Mouse (Mus musculus) large intestine, adult 2 months (tissue): Measurements from ENCODE around the gene Desi1. TPM values are rescaled to one million over a fixed set of nuclear protein-coding genes. Genes with fewer than 3 reads are reported as not detected.
A peak's percentile ranks its signal among the peaks of the same experiment; 100 is the strongest.

Experiments
- DNase-seq: peaks from one replicate; pipeline ENCODE4 v3.0.0-alpha.2; 2012; ENCODE audit warnings: low read depth, low spot score
- WGBS: fragments of 180-500 bp; shearing (Covaris S2); methylation state at CpG from one replicate; pipeline ENCODE4 v1.1.7; 2018; 5-methylcytosine and 5-hydroxymethylcytosine counted together
- polyA plus RNA-seq: library from polyadenylated mRNA; depleted of rRNA; stranded (reverse); fragments of >200 nt; gene quantifications from 2 replicates; pipeline ENCODE4 v1.2.3, GENCODE M21; 2012; rRNA removed

Gene Desi1
- 24.4 and 29.8 TPM in 2 replicates for polyA plus RNA-seq

DNA sequence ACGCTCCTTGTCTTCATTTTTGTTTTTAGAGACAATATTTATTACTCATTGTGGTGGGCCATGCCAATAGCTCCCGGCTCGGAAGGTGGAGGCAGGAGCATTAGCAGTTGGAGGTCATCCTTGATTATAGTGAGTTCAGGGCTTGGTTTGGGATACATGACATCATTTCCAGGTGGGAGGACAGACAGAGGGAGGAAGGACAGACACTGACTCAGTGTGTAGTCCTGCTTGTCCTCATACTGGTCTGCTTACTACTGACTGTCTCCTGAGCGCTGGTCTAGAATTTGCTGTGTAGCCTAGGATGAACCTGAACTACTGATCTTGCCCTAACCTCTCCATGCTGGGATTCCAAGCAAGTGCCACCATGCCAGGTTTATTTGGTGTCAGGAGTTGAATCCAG is at the start of gene Desi1:
TSS of gene Desi1 (minus strand) at position 101 of the 400 bp plus-strand sequence.
- DNase-seq: no peak

DNA sequence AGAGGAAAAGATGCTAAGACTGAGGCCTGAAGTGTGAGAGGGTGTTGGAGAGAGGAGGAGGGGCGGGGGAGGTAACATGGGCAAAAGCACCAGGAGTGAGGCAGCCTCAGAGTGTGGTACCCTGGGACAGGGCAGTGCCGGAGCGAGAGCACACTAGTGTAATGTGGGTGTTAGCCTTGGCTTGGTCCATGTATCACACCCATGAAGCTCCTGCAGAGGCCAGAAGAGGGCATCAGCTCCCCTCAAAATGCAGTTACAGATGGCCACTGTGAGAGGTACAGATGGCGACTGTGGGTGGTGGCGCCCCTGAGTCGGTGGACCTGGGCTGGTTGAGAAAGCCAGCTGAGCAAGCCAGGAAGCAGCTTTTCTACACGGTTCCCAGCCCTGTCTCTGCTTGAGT is 47.5 kb upstream of the Desi1 start:
- DNase-seq: no peak
- 23% methylated on average over 7 of the region's 7 CpGs for WGBS

More for the DNA sequence above, at the start of gene Desi1:
- WGBS: 90% methylated on average over 4 of the region's 4 CpGs

DNA sequence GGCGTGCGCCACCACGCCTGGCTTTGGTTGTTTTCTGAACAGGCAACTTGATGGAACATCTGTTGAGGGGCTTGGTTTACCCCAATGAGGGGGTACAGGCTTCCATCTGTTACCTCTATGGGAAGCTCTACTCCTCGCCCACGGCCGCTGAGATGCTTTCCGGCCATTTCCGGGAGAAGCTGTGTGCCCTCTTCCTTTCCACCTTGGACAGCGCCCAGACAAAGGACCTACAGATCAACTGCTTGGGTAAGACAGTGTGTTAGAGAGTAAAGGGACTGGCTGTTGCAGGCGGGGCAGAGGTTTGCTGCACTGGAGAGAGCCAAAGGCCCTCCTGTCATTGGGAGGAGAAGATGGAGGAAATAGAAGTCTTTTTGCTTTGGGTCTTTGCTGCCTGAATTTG is 46.2 kb upstream of the Desi1 start:
- WGBS: 43% methylated on average over 10 of the region's 10 CpGs
- DNase-seq: no peak

DNA sequence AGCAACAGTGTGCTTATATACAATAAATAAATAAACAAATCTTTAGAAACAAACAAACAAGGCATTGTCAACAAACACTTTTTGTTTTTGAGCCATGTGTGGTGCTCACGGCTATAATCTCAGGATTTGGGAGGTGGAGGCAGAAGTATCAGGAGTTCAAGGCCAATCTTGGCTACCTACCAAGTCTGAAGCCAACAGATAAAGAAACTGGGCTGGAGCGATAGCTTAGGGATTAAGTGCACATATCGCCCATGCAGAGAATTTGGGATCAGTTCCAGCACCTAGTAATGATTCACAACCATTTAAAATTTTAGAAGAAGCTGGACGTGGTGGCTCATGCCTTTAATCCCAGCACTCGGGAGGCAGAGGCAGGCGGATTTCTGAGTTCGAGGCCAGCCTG is 39.8 kb upstream of the Desi1 start:
- no peak for DNase-seq
- WGBS: 63% methylated on average over 7 of the region's 7 CpGs

DNA sequence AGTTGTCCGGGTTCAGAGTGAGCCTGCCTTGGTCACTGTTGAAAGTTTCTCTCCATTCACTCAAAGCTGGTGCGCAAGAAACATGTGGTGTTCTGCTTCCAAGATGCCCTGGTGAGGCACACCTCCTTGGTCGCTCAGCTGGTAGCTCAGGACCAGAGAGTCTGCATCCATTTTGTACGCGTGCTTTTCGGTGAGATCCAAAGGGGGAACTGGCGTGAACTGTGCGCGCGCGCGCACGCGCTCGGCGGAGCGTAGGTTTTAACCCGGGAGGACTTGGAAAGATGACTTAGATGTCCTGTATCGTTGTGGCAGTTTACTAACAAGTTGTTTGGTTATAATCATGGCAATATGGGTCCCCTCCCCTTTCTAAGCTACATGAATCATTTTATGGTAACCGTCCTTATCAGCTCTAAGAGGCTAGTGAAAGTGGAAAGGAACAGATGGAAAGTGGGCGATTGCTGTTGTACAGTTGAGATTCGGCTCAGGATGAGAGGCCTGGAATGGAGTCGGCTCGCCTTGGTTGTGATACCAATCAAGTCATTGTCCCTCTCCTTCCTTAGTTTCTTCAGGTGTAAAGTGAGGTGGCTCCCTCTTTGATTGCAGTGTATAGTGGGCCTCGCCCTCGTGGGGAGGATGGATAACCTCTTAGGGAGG is 38.3 kb upstream of the Desi1 start:
- DNase-seq: no peak
- WGBS: 84% methylated on average over 26 of the region's 26 CpGs

DNA sequence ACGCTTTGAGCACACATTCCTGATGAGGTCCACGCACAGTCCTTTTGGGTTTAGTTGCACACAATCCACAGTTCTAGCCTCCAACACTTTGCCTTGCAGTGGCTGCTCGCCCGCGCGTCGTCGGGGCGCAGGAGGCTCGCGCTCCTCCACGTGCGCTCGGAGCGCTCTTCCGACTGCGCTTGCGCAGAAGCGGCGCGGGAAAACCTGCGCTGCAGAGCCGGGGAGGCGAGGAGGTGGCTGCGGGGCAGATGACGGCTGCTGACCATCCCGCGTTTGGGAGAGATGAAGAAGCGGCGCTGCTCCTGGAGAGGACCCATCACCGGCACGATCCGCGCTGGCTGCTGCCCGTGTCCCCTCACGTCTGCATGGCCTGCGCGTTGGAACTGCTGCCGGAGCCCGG is 36.2 kb upstream of the Desi1 start, which contains the start of gene Mei1:
TSS of gene Mei1 (plus strand) at position 99 of the 400 bp plus-strand sequence.
- 26% methylated on average over 40 of the region's 40 CpGs for WGBS
- DNase-seq: no peak

DNA sequence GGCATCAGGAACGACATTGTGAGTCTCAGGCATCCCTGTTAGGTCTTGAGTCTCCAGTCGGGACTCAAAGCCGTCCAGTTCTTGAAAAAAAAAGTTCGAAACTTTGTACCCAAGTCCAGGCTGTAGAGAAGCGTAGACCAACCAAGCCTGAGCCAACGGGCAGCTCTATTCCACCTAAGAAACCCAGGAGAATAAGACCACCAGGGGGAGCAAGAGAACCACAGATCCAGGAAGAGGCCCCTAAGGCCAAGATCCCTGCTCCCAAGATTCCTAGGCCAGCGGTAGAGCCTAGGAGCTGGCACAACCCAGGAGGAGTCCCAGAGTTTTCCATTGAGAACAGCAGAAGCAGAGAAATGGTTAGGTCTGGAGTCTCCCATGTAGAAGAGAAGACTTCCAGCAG is 31.8 kb upstream of the Desi1 start:
- WGBS: 10% methylated on average over 7 of the region's 7 CpGs
- peak; percentile 56 for DNase-seq

DNA sequence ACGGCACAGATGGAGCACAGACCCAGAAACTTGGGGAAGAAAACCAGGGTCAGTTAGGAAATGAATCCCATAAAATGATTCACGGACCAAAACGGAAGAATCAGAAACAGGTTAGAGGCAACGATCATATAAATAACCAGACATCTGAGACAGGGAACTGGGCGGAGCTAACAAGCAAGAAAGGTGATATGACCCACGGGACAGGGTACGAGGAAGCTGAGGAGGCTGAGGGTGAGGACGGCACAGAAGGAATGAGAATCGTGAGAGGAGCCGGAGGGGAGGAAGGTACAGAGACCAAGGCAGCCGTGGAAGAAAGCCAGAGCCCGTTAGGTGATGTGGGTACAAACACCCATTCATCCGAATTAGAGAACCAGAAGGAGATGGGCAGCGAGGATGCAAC is 30.2 kb upstream of the Desi1 start:
- no peak for DNase-seq

DNA sequence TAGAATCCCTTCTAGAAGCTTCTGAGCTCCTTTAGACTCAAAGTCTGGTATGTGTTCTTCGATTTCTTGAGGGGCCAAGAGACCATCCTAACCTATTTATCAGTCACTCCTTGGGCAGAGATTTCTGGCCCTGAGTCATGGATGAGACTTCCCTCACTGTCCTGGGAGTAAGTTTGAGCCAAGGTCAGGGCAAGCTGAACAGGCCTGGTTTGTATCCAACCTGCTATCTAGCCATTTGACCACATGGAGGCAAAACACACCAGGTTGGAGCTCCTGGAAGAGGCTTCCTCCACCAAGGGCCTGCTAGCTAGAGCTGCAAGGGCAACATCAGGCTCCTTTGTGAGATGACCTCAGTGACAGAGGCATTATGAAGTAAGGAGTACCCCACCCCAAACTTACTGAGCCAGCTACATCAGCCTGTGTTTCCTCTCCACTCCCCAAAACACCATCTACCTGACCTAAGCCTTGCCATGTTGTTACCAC is 25.1 kb upstream of the Desi1 start, which contains the start of gene 4930407I10Rik:
TSS of gene 4930407I10Rik (plus strand) at position 433 of the 483 bp plus-strand sequence.
- DNase-seq: no peak
- WGBS: 74% methylated on average over 1 of the region's 1 CpGs

More for the DNA sequence above, 30.2 kb upstream of the Desi1 start:
- 37% methylated on average over 14 of the region's 14 CpGs for WGBS

DNA sequence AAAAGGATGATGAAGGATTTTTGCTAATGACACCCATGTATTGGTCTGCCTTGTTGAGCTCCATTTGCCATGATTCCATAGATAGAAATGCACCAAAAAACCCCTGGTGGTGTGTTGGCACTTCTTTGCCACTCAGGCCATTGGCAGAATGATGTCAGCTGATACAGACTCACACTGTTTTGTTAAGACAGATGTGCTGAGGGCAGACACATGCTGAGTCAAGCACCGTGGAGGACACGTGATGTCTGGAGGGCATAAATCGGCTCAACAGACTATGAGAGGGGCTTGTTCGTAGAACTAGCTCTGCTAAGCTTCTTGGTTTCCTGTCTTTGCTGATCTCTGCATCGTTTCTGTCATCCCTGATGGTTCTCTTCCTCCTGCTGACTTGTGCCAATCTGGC is 18.9 kb upstream of the Desi1 start:
- DNase-seq: no peak
- 64% methylated on average over 5 of the region's 5 CpGs for WGBS

DNA sequence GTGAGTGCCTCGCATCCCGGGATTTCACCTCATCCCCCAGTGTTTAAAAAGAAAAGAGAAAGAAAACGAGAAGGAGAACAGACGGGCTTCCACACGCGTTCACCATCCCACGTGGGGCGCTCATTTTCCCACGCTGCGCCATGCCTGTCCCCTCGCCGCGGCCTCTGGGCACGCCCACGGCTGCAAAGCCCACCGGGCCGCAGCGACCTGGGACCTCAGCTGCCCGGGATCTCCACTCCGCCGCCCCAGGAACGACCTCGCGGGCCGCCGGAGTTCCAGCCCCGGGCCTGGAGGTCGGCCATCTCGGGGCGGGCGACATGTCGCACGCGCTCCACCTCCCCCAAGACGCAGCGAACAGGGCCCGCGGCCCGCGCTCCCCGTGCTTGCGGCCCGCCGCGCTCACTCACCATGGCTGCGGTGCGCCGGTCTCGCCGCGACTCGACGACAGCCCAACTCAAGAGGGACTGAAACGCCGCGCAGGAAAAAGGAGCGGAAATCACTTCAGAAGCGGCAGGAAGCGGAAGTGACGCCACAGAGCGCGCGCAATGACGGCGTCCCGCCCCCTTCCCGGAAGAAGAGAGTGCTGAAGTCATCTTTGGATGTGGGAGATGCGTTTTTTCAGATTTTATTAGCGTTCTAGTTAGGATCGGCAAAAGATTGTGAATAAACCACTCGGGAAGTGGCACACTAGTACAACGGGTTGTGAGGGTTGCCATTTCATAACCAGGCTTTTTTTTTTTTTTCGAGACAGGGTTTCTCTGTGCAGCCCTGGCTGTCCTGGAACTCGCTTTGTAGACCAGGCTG is 13.6 kb upstream of the Desi1 start, which contains the start of gene Snu13:
TSS of gene Snu13 (minus strand) at position 519 of the 804 bp plus-strand sequence.
- under 1% methylated on average over 74 of the region's 74 CpGs for WGBS
- DNase-seq: peak; percentile 42

DNA sequence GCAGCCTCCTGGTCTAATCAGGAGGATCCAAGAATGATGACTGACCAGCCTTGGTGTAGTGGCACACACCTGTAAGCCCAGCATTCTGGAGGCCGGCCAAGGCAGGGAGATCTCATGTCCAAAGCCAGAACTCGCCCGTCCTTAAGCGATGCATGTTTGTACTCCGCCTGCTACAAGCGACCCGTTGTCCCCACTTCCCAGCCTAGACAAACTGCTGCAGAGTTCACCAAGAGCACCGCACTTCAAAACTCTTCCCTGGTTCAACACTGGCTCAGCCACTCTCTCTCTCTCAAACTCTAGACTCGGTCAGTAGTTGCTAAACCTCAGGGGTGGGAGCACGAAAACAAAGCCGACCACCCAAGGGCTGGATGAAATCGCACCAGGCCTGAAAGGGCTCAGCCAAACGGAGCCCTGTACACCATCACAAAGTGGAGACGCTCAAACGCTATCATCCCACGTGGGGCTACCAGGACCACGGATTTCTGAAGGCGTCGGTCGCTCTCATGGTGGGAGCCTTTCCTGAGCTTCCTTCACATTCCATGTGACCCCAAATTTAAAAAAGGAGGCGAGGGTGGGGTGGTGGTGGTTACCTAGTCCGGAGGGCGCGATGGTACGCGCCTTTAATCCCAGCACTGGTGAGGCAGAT is 12.7 kb upstream of the Desi1 start:
- no peak for DNase-seq
- WGBS: 2% methylated on average over 26 of the region's 26 CpGs

DNA sequence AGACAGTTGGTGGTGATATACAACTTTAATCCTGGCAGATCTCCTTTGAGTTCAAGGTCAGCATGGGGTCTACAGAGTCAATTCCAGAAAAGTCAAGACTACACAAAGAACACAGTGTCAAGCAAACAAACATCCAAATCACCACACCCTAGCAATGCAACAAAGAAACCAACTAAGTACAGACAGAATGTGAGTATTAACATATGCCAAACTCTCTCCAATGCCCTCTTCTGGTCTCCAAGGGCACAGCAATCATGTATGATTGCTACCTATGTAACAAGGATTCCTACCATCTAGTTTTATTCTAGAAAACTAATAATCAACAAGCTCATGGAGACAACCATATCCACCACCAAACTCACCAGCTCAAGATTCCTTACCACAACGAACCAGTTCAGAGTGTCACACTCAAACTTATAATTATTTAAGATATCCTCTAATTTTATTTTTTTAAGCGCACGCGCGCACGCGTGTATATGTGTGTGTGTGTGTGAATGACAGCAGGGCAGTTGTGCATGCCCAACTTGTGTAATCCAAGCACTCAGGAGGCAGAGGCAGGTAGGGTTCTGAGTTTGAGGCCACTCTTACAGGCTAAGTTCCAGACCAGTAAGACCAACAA is 10.6 kb upstream of the Desi1 start:
- WGBS: 93% methylated on average over 7 of the region's 7 CpGs
- DNase-seq: no peak

DNA sequence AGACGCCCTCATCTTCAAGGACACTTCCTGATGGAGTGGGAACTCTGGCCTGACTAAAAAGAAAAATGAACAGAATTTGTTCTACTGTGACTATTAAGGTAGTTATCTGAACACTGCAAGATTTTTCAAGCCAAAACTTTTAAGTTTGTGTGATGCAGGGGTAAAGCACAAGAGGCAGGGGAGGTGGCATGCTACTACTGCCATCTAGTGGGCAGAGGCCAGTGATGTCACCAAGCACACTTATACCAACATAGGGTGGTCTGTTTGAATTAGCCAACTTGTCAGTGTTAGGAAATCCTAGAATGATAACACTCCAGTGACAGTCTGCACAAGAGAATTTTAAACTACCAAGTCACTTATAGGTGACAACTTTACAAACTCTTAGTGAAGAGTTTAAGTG is 7.0 kb upstream of the Desi1 start:
- WGBS: 95% methylated on average over 1 of the region's 1 CpGs
- DNase-seq: no peak

DNA sequence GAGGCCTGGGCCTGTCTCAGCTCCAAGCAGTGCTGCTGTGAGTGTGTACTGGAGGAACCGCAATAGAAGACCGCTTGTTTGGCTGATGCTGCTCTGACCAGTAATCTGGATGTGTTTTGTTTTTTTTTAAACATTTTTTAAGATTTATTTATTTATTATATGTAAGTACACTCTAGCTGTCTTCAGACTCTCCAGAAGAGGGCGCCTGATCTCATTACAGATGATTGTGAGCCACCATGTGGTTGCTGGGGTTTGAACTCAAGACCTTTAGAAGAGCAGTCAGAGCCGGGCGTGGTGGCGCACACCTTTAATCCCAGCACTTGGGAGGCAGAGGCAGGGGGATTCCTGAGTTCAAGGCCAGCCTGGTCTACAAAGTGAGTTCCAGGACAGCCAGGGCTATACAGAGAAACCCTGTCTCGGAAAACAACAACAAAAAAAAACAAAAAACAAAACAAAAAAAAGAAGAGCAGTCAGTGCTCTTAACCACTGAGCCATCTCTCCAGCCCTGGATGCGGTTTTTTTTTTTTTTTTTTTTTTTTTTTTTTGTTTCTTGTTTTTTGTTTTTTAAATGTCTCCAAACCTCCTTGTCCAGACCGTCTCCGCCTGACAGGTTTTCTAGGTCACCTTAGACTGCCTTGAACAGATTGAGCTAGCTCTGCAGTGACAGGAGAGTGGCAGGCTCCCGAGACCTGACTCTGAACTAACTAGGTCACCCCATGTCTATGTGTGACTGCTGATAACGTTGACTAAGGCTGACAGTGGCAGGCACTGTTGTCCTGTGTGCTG is 2.4 kb upstream of the Desi1 start:
- no peak for DNase-seq
- 81% methylated on average over 12 of the region's 12 CpGs for WGBS

DNA sequence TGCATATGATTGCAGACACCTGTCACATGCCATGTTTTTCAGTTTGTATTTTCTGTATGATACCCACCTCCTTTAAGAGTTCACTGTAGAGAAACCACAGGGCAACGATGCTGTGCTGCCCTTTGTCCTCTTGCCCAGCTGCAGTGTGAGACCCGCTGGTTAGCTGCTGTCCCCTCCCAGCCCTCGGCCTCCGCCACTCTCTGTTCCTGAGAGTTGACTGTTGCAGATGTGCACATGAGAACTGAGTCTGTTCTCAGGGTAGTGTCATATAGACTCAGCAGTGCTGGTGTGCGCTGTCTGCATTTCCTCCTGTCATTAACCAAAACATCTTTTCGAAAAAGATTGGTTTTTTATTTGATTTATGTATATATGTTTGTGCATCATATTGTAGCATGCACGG is 1.3 kb downstream of the Desi1 start:
- WGBS: 84% methylated on average over 7 of the region's 7 CpGs
- DNase-seq: no peak

DNA sequence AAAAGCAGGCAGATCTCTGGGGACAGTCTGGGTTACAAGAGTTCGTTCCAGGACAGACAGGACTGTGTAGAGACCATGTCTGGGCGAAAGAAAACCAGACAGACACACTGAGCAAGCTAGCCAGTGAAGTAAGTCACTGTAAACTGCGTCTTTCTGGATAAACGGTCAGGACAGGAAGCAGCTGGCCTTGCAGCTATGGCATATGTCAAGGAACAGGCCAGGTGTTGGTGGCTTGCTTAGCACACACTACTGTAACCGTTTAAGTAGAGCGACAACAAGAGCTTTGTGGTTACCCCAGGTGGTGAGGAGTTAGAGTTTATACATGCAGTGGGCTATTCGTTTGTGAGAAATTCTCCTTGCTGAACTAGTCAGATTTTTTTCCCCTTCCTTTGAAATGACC is 5.9 kb downstream of the Desi1 start:
- 74% methylated on average over 7 of the region's 7 CpGs for WGBS
- DNase-seq: no peak

DNA sequence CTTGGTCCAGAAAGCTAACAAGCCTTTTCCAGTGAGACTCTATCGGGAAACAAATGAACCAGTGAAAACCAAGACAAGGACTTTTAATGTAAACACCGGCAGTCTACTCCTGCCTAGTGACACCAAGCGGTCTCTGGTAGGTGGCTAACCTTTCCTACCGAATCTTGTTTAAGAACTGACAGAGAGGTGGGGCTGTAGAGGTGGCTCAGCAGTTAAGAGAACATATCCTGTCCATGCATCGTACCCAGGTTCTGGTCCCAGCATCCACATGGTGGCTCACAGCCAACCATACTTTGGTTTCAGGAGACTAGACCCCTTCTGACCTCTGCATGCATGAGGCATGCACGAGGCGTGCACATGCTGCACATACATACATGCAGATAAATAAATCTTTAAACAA is 6.4 kb downstream of the Desi1 start:
- WGBS: 82% methylated on average over 7 of the region's 7 CpGs
- no peak for DNase-seq

DNA sequence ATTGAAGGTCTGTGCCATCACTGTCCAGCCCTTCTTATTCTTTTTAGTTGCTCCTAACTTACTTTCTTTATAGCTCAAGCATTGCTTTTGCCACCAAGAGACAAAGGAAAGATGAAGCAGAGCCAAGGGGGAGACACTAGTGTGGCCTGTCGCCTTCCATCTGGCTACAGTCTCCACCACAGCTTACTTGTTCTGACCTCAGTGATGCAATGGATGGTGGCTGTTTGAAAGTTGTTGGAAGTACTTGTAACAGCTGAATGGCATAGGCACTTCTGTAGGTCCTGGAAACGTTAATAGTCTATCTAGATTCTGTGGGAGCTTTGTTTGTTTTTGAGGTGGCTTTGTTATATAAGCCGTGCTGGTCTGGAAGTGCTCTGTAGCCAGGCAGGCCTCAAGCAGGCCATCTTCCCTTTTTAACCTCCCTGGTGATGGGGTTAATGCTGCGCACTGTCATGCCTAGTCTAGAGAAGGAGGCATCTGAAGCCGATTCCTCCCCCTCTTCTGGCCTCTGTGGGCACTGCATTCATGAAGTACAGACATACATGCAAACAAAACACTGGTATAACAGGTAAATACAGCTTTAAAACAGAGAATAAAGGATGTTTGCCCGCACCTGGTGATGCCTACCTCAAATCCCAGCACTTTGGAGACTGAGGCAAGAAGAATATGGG is 9.6 kb downstream of the Desi1 start:
- WGBS: 82% methylated on average over 6 of the region's 6 CpGs
- DNase-seq: no peak
